Mouse (Mus musculus) erythroblast, embryonic 14.5 days (primary cell): ENCODE results near the gene Erf. TPM values are rescaled to one million over a fixed set of nuclear protein-coding genes. Genes with fewer than 3 reads are reported as not detected.
A peak's percentile ranks its signal among the peaks of the same experiment; 100 is the strongest.

Experiments
- H3K27me3 ChIP-seq: 2 replicates; pipeline ENCODE4 v1.6.1; 2012; ENCODE audit warnings: inconsistent platforms; ENCODE audit not compliant: control insufficient read depth
- H3K36me3 ChIP-seq: 2 replicates; pipeline ENCODE4 v1.6.1; 2012; ENCODE audit warnings: mild to moderate bottlenecking, inconsistent platforms; ENCODE audit not compliant: control insufficient read depth
- H3K4me1 ChIP-seq: 2 replicates; pipeline ENCODE4 v1.6.1; 2012; ENCODE audit warnings: inconsistent platforms; ENCODE audit not compliant: control insufficient read depth
- H3K4me3 ChIP-seq: replicated peaks from 2 replicates; pipeline ENCODE3; 2012; ENCODE audit warnings: moderate library complexity, mild to moderate bottlenecking, inconsistent platforms
- H3K9me3 ChIP-seq: 2 replicates; pipeline ENCODE4 v1.6.1; 2012; ENCODE audit warnings: low read length, inconsistent platforms, mixed read lengths; ENCODE audit not compliant: control insufficient read depth
- GATA1 ChIP-seq: IDR thresholded peaks from 2 replicates; pipeline ENCODE4 v1.6.1; 2012; ENCODE audit warnings: low read length, inconsistent platforms, mixed read lengths
- TAL1 ChIP-seq: IDR thresholded peaks from 3 replicates; pipeline ENCODE4 v1.6.1; 2012; ENCODE audit warnings: low read length, inconsistent platforms, mixed read lengths
- polyA plus RNA-seq: library from polyadenylated mRNA; stranded (reverse); fragments of >175 nt; gene quantifications from 2 replicates; pipeline ENCODE4 v1.2.3, GENCODE M21; 2012

Erf gene
- polyA plus RNA-seq, 1 experiment: 3.2 TPM

- peaks cover 69% of the 10 kb centered on the region for H3K36me3 ChIP-seq
Observed at GRCm38 (mm10) chr7:25275555-25276298, 25.2 kb upstream of the Erf start.

GRCm38 (mm10) chr7:25274996-25275395, 24.4 kb upstream of the Erf start:
- peak overlapping the region; percentile 54 for H3K4me3 ChIP-seq
- H3K36me3 ChIP-seq: peaks cover 72% of the 10 kb centered on the region
- peaks cover 100% of the 10 kb centered on the region for H3K4me1 ChIP-seq
- no peaks in the 10 kb centered on the region for H3K9me3 ChIP-seq
- TF ChIP-seq TAL1: no peak
- TF ChIP-seq GATA1: no peak
- no peaks in the 10 kb centered on the region for H3K27me3 ChIP-seq

More at GRCm38 (mm10) chr7:25275555-25276298, 25.2 kb upstream of the Erf start:
- Histone ChIP-seq H3K4me1 (peaks cover 100% of the 10 kb centered on the region), H3K4me3 (peak overlapping the region; percentile 4), H3K9me3 (no peaks in the 10 kb centered on the region), H3K27me3 (no peaks in the 10 kb centered on the region)
- TF ChIP-seq GATA1: no peak

- peak overlapping the region; percentile 54 for H3K4me3 ChIP-seq
- H3K27me3 ChIP-seq: no peaks in the 10 kb centered on the region
- H3K36me3 ChIP-seq: peaks cover 77% of the 10 kb centered on the region
- H3K4me1 ChIP-seq: peaks cover 100% of the 10 kb centered on the region
- TF ChIP-seq TAL1 (no peak), GATA1 (no peak)
- H3K9me3 ChIP-seq: no peaks in the 10 kb centered on the region
Observed at GRCm38 (mm10) chr7:25274571-25274970, 24.0 kb upstream of the Erf start.

- Histone ChIP-seq H3K9me3 (no peaks in the 10 kb centered on the region), H3K4me1 (peaks cover 100% of the 10 kb centered on the region), H3K4me3 (peak overlapping the region; percentile 54), H3K27me3 (no peaks in the 10 kb centered on the region), H3K36me3 (peaks cover 78% of the 10 kb centered on the region)
- TF ChIP-seq TAL1: no peak
- TF ChIP-seq GATA1: peak; percentile 59
Observed at GRCm38 (mm10) chr7:25273259-25274241, 23.0 kb upstream of the Erf start.

- H3K36me3 ChIP-seq: peaks cover 77% of the 10 kb centered on the region
- H3K4me3 ChIP-seq: peak overlapping the region; percentile 54
- no peaks in the 10 kb centered on the region for H3K27me3 ChIP-seq
- H3K4me1 ChIP-seq: peaks cover 93% of the 10 kb centered on the region
- H3K9me3 ChIP-seq: no peaks in the 10 kb centered on the region
- TF ChIP-seq TAL1 (no peak), GATA1 (no peak)
Observed at GRCm38 (mm10) chr7:25272445-25273258, 22.1 kb upstream of the Erf start.

GRCm38 (mm10) chr7:25271651-25272444, 21.3 kb upstream of the Erf start:
- Histone ChIP-seq H3K4me1 (peaks cover 90% of the 10 kb centered on the region), H3K9me3 (no peaks in the 10 kb centered on the region), H3K36me3 (peaks cover 71% of the 10 kb centered on the region), H3K27me3 (no peaks in the 10 kb centered on the region), H3K4me3 (no peak overlapping the region)
- no peak for TF ChIP-seq TAL1
- TF ChIP-seq GATA1: no peak

GRCm38 (mm10) chr7:25270652-25271633, 20.4 kb upstream of the Erf start:
- Histone ChIP-seq H3K9me3 (no peaks in the 10 kb centered on the region), H3K27me3 (no peaks in the 10 kb centered on the region), H3K4me3 (no peak overlapping the region), H3K4me1 (peaks cover 90% of the 10 kb centered on the region), H3K36me3 (peaks cover 63% of the 10 kb centered on the region)
- TF ChIP-seq TAL1: no peak
- no peak for TF ChIP-seq GATA1
